28 mouse cellular contexts compared by ENCODE assay signal in the genomic region with DNA sequence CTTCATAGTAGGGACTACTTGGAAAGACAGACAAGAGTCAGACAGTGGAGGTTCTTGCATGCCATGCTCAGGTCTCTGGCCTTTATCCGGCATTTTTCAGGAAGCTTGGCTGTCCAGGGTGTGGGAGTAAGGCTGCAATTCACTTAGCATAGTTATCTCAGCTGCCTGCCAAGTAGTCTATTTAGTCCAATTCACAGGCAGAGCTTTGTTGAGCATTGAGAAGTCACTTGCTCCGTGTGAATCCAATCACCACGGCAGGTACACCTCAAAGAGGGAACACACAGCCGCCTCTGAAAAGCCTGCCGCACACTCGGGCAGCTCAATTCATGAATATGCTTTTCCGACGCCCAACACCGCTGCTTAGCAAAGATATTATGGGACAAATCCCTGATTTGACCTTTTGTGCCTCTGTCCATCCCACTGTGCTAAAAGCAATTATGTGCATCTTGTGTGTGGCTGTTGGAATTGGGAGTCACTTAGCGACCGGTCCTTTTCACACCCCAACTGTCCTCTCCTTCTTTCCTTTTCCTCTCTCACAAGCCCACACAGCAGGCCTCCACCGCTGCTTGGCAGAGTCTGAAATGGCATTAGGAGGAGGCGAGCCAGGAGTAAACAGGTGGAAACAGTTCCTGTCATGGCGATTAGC. TPM values are rescaled to one million over a fixed set of nuclear protein-coding genes. Genes with fewer than 3 reads are reported as not detected.
A peak's percentile ranks its signal among the peaks of the same experiment; 100 is the strongest.
DNase-seq lines count a peak whose midpoint lies in the region; ATAC-seq lines count a peak whose summit lies in the region.
"Had no signal": no experiment of that assay in that cellular context is flagged by ENCODE, and none has a peak within 500 bp of the region (broad histone marks: within the 10 kb centered on the region; RNA-seq: fewer than 3 reads in every experiment).

No protein-coding gene starts in this region.

- no peaks in the 10 kb centered on the region for H3K27me3 ChIP-seq in midbrain, embryonic 14.5 days (ENCODE audit: control insufficient read depth, insufficient read depth, low read length)
- H3K27me3 ChIP-seq: embryonic facial prominence, embryonic 12.5 days; limb, embryonic 15.5 days; liver, embryonic 13.5 days; neural tube, embryonic 12.5 days had no signal

- no peak overlapping the region for H3K4me2 ChIP-seq in midbrain, embryonic 14.5 days (ENCODE audit: low read length)
- H3K4me2 ChIP-seq: embryonic facial prominence, embryonic 12.5 days; heart, embryonic 11.5 days; hindbrain, embryonic 14.5 days; limb, embryonic 15.5 days; liver, embryonic 13.5 days; neural tube, embryonic 12.5 days had no signal

- H3K36me3 ChIP-seq in midbrain, embryonic 14.5 days (ENCODE audit: control insufficient read depth, insufficient read depth, low read length): no peaks in the 10 kb centered on the region
- H3K36me3 ChIP-seq: embryonic facial prominence, embryonic 12.5 days; limb, embryonic 10.5 days; limb, embryonic 15.5 days; liver, embryonic 13.5 days; neural tube, embryonic 12.5 days had no signal

- H3K27ac ChIP-seq in midbrain, embryonic 14.5 days (replicated peaks; ENCODE audit: low read depth, low read length): no peak overlapping the region
- H3K27ac ChIP-seq: embryonic facial prominence, embryonic 12.5 days; hindbrain, embryonic 14.5 days; limb, embryonic 10.5 days; limb, embryonic 15.5 days; liver, embryonic 13.5 days; macrophage; neural tube, embryonic 12.5 days had no signal

- peak; percentile 71 for DNase-seq in heart, adult 11 months
- no peak for DNase-seq in heart, adult 8-10 months (ENCODE audit: low spot score)
- peak; percentile 46 for DNase-seq in Muller cell, postnatal 12 days (ENCODE audit: inconsistent ontology term)
- DNase-seq in R1 (ENCODE audit: low read depth, low spot score): peak; percentile 33
- peak; percentile 33 for DNase-seq in midbrain, embryonic 14.5 days
- no peak for DNase-seq in cerebellum, adult 9-10 months
- DNase-seq in lung, postnatal 10 days: no peak
- no peak for DNase-seq in layer of hippocampus, postnatal 14 days (ENCODE audit: low spot score in 2 of 2)
- DNase-seq: adrenal gland, postnatal 10 days; B cell, adult 2 months; cerebellum, adult 11 months; cerebellum, adult 9-11 months; embryo, embryonic 11 days; heart, postnatal 4 days; kidney, adult 11 months; kidney, postnatal 36 days; layer of hippocampus, postnatal 36 days; liver, embryonic 13.5 days; lung, adult 18-20 months had no signal

- no peak overlapping the region for H3K4me3 ChIP-seq in midbrain, embryonic 14.5 days (replicated peaks; ENCODE audit: low read depth, low read length)
- H3K4me3 ChIP-seq: embryonic facial prominence, embryonic 12.5 days; limb, embryonic 10.5 days; limb, embryonic 15.5 days; liver, embryonic 13.5 days; neural tube, embryonic 12.5 days had no signal

- 0 out of 2 replicates have a peak, but pooled peaks cover 2% of the 10 kb centered on the region for H3K4me1 ChIP-seq in midbrain, embryonic 14.5 days (ENCODE audit: control insufficient read depth, insufficient read depth, low read length)
- H3K4me1 ChIP-seq: embryonic facial prominence, embryonic 12.5 days; limb, embryonic 10.5 days; limb, embryonic 15.5 days; liver, embryonic 13.5 days; neural tube, embryonic 12.5 days had no signal

- no peaks in the 10 kb centered on the region for H3K9me3 ChIP-seq in midbrain, embryonic 14.5 days (ENCODE audit: control insufficient read depth, low read length)
- H3K9me3 ChIP-seq: embryonic facial prominence, embryonic 12.5 days; limb, embryonic 10.5 days; limb, embryonic 15.5 days; liver, embryonic 13.5 days; neural tube, embryonic 12.5 days had no signal

- 11% methylated on average over 14 of the region's 14 CpGs for WGBS in midbrain, embryonic 14.5 days

- no peak overlapping the region for H3K9ac ChIP-seq in midbrain, embryonic 14.5 days (replicated peaks; ENCODE audit: low read length)
- H3K9ac ChIP-seq: embryonic facial prominence, embryonic 12.5 days; hindbrain, embryonic 14.5 days; limb, embryonic 15.5 days; liver, embryonic 13.5 days; neural tube, embryonic 12.5 days had no signal

- ATAC-seq in midbrain, embryonic 14.5 days (ENCODE audit: low FRiP score, low TSS enrichment): no peak
- ATAC-seq: inflammation-experienced regulatory T-cells, adult 6 months; lung, postnatal 0 days had no signal

RNA-seq across cellular contexts. Expression of gene Lrpprc, which starts 57.9 kb away (rescaled TPM):
- 100 to 1,000 TPM; 129 to 143 (median 135) TPM for total RNA-seq in heart, adult 8-10 months (2022)
- 36.4 and 51.4 TPM in 2 replicates for polyA plus RNA-seq in midbrain, embryonic 14.5 days (2014; fragmentation: Nextera tagmentation; extraction: Ambion mirVana)
- 10 to 100 TPM; 63.5 to 66.1 TPM for total RNA-seq in layer of hippocampus, postnatal 14 days (2021)

Comparison
In these comparisons a context has a peak if more than half of its experiments do, and no peak if none do; other contexts are left out.
1. DNase-seq: peak in heart, adult 11 months (single experiment), Muller cell, postnatal 12 days (single experiment), R1 (single experiment) and midbrain, embryonic 14.5 days (single experiment); none in heart, adult 8-10 months (single experiment), cerebellum, adult 9-10 months (single experiment), lung, postnatal 10 days (single experiment) and layer of hippocampus, postnatal 14 days (0 of 2).